Mouse (Mus musculus): ENCODE results near the gene Echdc1. TPM values are rescaled to one million over a fixed set of nuclear protein-coding genes. Genes with fewer than 3 reads are reported as not detected.
A peak's percentile ranks its signal among the peaks of the same experiment; 100 is the strongest.

The Echdc1 gene
- polyA plus RNA-seq (2014; fragmentation: Nextera tagmentation; extraction: Ambion mirVana) = 31.1 and 36.9 TPM in 2 replicates

DNA sequence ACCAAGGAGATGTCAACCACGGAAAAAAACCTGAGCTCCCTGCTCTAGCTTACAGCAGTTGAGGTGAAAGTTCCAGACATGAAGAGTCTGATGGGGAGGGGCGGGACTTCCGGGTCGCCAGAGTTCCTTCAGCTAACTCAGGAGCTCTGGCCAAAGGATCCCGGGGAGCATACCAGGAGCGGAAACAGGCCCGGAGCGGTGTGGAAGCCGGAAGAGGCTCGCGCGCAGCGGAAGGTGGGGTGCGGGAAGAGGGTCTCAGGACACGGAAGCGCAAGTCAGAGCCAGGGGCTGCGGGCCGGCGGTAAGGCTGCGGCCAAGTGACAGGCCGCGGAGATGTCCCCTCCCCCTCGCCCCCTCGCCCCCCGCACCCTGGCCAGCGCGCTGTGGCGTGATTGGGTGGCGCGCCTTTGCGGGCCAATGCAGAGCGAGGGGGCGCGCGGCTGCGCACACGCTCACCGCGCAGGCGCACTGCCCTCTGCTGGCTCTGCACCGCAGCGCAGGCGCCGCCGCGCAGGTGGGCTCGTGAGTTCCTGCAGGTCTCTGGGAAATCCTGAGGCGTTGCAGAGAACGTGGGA is at the start of gene Echdc1:
TSS of gene Echdc1 (plus strand) at position 103 of the 575 bp plus-strand sequence.
- Histone ChIP-seq H3K27me3 (ENCODE audit: control insufficient read depth, insufficient read depth, low read length) (no peaks in the 10 kb centered on the region), H3K27ac (peak within 1 kb of the TSS; percentile 82), H3K4me2 (replicated peaks) (peak within 1 kb of the TSS; percentile 68), H3K4me3 (replicated peaks; ENCODE audit: low read length) (peak within 1 kb of the TSS; percentile 60), H3K9ac (peak within 1 kb of the TSS; percentile 69), H3K36me3 (replicated peaks; ENCODE audit: control insufficient read depth, insufficient read depth) (no peaks in the 10 kb centered on the region), H3K4me1 (replicated peaks; ENCODE audit: control insufficient read depth, insufficient read depth, low read length) (0 out of 2 replicates have a peak, but pooled peaks cover 6% of the 10 kb centered on the region), H3K9me3 (ENCODE audit: control insufficient read depth, low read length) (no peaks in the 10 kb centered on the region)
- under 1% methylated on average over 43 of the region's 49 CpGs for WGBS
- peak; percentile 100 for ATAC-seq (ENCODE audit: low FRiP score)
- DNase-seq (ENCODE audit: low spot score) = peak; percentile 95

GRCm38 (mm10) chr10:29281736-29282135 is 31.2 kb upstream of the Echdc1 start:
- Histone ChIP-seq H3K4me2 (replicated peaks) (no peak overlapping the region), H3K4me1 (replicated peaks; ENCODE audit: control insufficient read depth, insufficient read depth, low read length) (no peaks in the 10 kb centered on the region), H3K27me3 (ENCODE audit: control insufficient read depth, insufficient read depth, low read length) (no peaks in the 10 kb centered on the region), H3K9me3 (ENCODE audit: control insufficient read depth, low read length) (no peaks in the 10 kb centered on the region), H3K36me3 (replicated peaks; ENCODE audit: control insufficient read depth, insufficient read depth) (no peaks in the 10 kb centered on the region), H3K27ac (no peak overlapping the region), H3K4me3 (replicated peaks; ENCODE audit: low read length) (no peak overlapping the region), H3K9ac (no peak overlapping the region)
- ATAC-seq (ENCODE audit: low FRiP score) (no peak), DNase-seq (ENCODE audit: low spot score) (no peak)
- WGBS = 81% methylated on average over 1 of the region's 1 CpGs

DNA sequence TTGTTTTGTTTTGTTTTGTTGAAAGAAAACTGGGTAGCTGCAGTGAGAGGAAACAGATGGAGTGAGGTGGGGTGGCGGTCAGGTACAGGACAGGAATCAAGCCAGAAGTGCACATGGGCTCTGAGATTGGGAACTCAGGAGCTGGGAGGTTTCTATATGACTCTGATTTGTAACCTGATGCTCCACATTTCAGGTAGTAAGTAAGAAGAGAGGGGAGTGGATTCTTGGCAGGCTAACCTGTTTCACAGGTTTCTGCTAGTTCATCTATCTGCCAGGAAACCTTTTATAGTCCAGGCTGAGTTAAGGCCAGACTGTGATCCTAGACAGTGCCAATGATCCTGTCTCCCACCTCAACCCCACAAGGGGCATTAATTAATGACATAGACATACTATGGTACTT is 27.2 kb upstream of the Echdc1 start:
- WGBS = 100% methylated on average over 1 of the region's 1 CpGs
- H3K9ac ChIP-seq = no peak overlapping the region
- no peak overlapping the region for H3K4me3 ChIP-seq (replicated peaks; ENCODE audit: low read length)

DNA sequence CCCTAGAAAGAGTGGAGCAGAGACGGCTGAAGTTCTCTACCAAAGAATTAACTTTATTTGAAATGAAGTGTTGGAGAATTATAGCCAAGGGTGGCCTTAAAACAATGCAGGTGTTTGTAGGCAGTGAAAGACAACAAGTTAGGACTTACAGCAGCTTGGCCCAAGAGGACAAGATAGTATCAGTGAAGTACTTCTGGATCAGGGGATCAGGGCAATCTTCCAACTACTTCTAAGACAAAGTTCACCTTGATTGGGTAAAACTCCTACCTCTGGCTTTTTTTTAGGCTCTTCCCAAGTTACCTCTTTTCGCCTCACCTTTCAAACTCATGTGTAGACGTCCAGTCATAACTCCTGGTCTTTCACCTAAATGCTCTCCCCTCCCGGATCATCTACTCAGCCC is 10.7 kb upstream of the Echdc1 start:
- H3K27ac ChIP-seq = no peak overlapping the region
- no peaks in the 10 kb centered on the region for H3K36me3 ChIP-seq (replicated peaks; ENCODE audit: control insufficient read depth, insufficient read depth)
- no peak for DNase-seq (ENCODE audit: low spot score)
- no peak overlapping the region for H3K4me3 ChIP-seq (replicated peaks; ENCODE audit: low read length)
- H3K4me1 ChIP-seq (replicated peaks; ENCODE audit: control insufficient read depth, insufficient read depth, low read length) = no peaks in the 10 kb centered on the region
- no peak for ATAC-seq (ENCODE audit: low FRiP score)
- no peaks in the 10 kb centered on the region for H3K9me3 ChIP-seq (ENCODE audit: control insufficient read depth, low read length)
- WGBS = 96% methylated on average over 4 of the region's 4 CpGs
- no peak overlapping the region for H3K4me2 ChIP-seq (replicated peaks)
- no peaks in the 10 kb centered on the region for H3K27me3 ChIP-seq (ENCODE audit: control insufficient read depth, insufficient read depth, low read length)
- H3K9ac ChIP-seq = no peak overlapping the region

More for the DNA sequence above, 27.2 kb upstream of the Echdc1 start:
- DNase-seq (ENCODE audit: low spot score) (no peak), ATAC-seq (ENCODE audit: low FRiP score) (no peak)
- Histone ChIP-seq H3K27me3 (ENCODE audit: control insufficient read depth, insufficient read depth, low read length) (no peaks in the 10 kb centered on the region), H3K27ac (no peak overlapping the region), H3K36me3 (replicated peaks; ENCODE audit: control insufficient read depth, insufficient read depth) (no peaks in the 10 kb centered on the region), H3K4me1 (replicated peaks; ENCODE audit: control insufficient read depth, insufficient read depth, low read length) (no peaks in the 10 kb centered on the region), H3K9me3 (ENCODE audit: control insufficient read depth, low read length) (no peaks in the 10 kb centered on the region), H3K4me2 (replicated peaks) (no peak overlapping the region)

DNA sequence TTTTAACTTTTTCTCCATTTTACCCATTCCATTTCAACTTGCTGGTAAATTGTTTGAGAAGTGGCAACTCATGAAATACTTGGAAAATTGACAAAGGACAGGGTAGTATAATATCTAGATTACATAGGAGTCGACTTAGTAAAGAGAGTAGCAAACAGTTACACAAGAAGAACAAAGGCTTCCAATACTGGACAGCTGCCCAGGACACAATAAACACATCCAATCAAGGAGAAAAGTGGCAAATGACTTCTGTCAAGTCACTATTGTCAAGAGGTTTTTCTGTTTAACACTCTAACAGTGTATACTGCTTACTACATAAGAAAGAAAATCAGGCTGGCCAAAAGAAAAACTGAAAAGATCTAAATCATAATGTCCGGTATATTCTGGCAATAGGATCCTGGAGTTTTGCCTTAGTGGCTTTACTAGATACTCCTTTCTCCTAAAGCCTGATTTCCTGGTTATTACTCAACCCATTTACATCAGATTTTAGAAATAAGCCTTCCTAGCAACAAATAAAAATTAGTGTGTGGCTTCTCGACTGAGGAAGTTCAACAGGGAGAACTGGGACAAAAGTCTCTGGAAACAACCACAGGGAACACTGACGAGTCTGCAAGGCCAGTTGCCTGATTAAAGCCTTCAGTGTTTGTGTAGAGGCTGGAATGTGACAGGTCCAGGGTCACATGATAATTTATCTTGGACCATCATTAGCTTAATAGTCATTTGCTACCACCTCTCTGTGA is 1.3 kb upstream of the Echdc1 start:
- 0 out of 2 replicates have a peak overlapping the region, but pooled peaks have one; percentile 69 for H3K9ac ChIP-seq

DNA sequence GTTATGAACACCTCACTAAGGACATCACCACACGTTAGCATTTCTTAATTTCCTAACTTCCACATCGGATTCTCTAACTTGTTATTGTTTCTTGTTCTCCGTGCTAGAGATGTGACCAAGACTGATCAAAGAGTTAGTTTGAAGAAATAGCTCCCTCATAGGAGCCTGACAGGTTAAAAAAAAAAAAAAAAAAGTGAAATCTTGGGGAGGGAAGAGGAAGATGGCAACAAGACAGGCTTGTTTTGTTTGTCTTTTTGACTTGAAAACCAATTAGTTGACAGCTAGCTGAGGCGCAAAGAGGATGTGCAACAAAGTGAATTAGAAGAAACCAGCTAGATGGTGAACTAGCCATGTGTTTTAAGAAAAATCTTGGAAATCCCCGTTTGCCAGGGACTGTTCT is 939 bp downstream of the Echdc1 start:
- Histone ChIP-seq H3K36me3 (replicated peaks; ENCODE audit: control insufficient read depth, insufficient read depth) (no peaks in the 10 kb centered on the region), H3K9ac (peak overlapping the region; percentile 69), H3K27me3 (ENCODE audit: control insufficient read depth, insufficient read depth, low read length) (no peaks in the 10 kb centered on the region)

More for the DNA sequence above, 1.3 kb upstream of the Echdc1 start:
- DNase-seq (ENCODE audit: low spot score) = no peak
- Histone ChIP-seq H3K9me3 (ENCODE audit: control insufficient read depth, low read length) (no peaks in the 10 kb centered on the region), H3K27ac (no peak overlapping the region), H3K4me3 (replicated peaks; ENCODE audit: low read length) (no peak overlapping the region), H3K4me2 (replicated peaks) (peak overlapping the region; percentile 68; the same call in 1 of the 2 replicates), H3K36me3 (replicated peaks; ENCODE audit: control insufficient read depth, insufficient read depth) (no peaks in the 10 kb centered on the region), H3K4me1 (replicated peaks; ENCODE audit: control insufficient read depth, insufficient read depth, low read length) (0 out of 2 replicates have a peak, but pooled peaks cover 6% of the 10 kb centered on the region), H3K27me3 (ENCODE audit: control insufficient read depth, insufficient read depth, low read length) (no peaks in the 10 kb centered on the region)
- WGBS = 77% methylated on average over 4 of the region's 4 CpGs
- no peak for ATAC-seq (ENCODE audit: low FRiP score)

DNA sequence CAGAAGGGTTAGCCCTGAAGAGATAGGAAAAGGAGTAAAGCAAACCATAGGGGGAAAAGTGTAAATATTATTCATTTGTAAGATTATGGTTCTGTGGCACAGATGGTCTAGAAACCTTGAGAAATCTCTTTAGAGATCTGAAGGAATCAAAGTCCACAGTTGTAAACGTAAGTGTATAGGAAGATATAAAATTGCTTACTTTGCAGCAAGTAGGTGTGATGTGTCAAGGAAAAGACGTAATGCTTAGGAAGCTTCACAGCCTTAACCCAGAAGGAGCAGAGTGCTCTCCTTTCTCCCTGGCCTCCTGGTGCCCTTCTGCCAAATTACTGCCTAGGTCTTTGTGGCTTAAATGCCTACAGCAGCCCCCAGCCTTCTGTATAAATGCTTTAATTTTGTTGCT is 11.9 kb downstream of the Echdc1 start:
- H3K9ac ChIP-seq = no peak overlapping the region
- H3K36me3 ChIP-seq (replicated peaks; ENCODE audit: control insufficient read depth, insufficient read depth) = no peaks in the 10 kb centered on the region
- no peaks in the 10 kb centered on the region for H3K9me3 ChIP-seq (ENCODE audit: control insufficient read depth, low read length)
- DNase-seq (ENCODE audit: low spot score) (no peak), ATAC-seq (ENCODE audit: low FRiP score) (no peak)
- H3K4me3 ChIP-seq (replicated peaks; ENCODE audit: low read length) = no peak overlapping the region
- 95% methylated on average over 2 of the region's 2 CpGs for WGBS
- H3K27me3 ChIP-seq (ENCODE audit: control insufficient read depth, insufficient read depth, low read length) = no peaks in the 10 kb centered on the region
- no peak overlapping the region for H3K27ac ChIP-seq
- H3K4me2 ChIP-seq (replicated peaks) = no peak overlapping the region
- no peaks in the 10 kb centered on the region for H3K4me1 ChIP-seq (replicated peaks; ENCODE audit: control insufficient read depth, insufficient read depth, low read length)

More for the DNA sequence above, 939 bp downstream of the Echdc1 start:
- 41% methylated on average over 5 of the region's 5 CpGs for WGBS
- no peaks in the 10 kb centered on the region for H3K9me3 ChIP-seq (ENCODE audit: control insufficient read depth, low read length)
- no peak for DNase-seq (ENCODE audit: low spot score)
- H3K4me3 ChIP-seq (replicated peaks; ENCODE audit: low read length) = peak overlapping the region; percentile 60
- H3K27ac ChIP-seq = no peak overlapping the region
- 0 out of 2 replicates have a peak, but pooled peaks cover 6% of the 10 kb centered on the region for H3K4me1 ChIP-seq (replicated peaks; ENCODE audit: control insufficient read depth, insufficient read depth, low read length)
- ATAC-seq (ENCODE audit: low FRiP score) = no peak
- H3K4me2 ChIP-seq (replicated peaks) = peak overlapping the region; percentile 68

- H3K4me1 ChIP-seq (replicated peaks; ENCODE audit: control insufficient read depth, insufficient read depth, low read length) = no peaks in the 10 kb centered on the region
- no peaks in the 10 kb centered on the region for H3K36me3 ChIP-seq (replicated peaks; ENCODE audit: control insufficient read depth, insufficient read depth)
- no peaks in the 10 kb centered on the region for H3K27me3 ChIP-seq (ENCODE audit: control insufficient read depth, insufficient read depth, low read length)
- no peaks in the 10 kb centered on the region for H3K9me3 ChIP-seq (ENCODE audit: control insufficient read depth, low read length)
- ATAC-seq (ENCODE audit: low FRiP score) (no peak), DNase-seq (ENCODE audit: low spot score) (no peak)
- 80% methylated on average over 4 of the region's 4 CpGs for WGBS
- H3K9ac ChIP-seq = no peak overlapping the region
- no peak overlapping the region for H3K4me2 ChIP-seq (replicated peaks)
- no peak overlapping the region for H3K27ac ChIP-seq
- H3K4me3 ChIP-seq (replicated peaks; ENCODE audit: low read length) = no peak overlapping the region
Observed at GRCm38 (mm10) chr10:29333836-29334235, 20.9 kb downstream of the Echdc1 start.

DNA sequence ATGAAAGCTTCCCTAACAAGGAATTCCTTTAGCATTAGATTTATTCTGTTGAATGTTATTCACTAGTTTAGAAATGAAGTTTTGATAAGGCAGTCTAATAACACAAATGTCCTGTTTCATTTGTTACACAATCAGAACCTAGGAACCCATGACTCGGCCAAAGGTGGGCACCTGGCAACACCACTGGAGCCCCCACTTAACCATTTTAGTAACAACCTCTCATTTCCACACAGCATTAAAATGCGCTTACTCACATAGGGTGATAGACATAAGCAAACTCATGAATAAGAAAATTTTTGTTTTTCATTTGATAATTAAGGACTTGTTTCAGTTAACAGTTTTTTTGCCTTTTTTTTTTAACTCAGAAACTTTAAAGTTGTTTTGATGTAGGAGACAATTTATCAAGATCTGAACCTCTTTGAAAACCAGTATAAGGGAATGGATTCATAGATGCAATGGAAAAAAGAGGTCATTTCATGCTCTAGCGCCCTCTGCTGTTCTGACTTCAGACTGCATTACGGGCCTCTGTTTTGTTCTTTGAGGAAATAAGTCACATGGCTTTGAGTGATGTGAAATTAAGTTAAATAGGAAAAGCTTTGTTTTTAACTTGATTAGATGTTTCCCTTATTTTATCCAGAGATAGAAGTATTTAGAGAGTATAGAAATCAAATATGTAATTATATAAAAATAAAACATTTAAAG is 25.5 kb downstream of the Echdc1 start:
- Histone ChIP-seq H3K27me3 (ENCODE audit: control insufficient read depth, insufficient read depth, low read length) (no peaks in the 10 kb centered on the region), H3K4me1 (replicated peaks; ENCODE audit: control insufficient read depth, insufficient read depth, low read length) (no peaks in the 10 kb centered on the region), H3K9ac (no peak overlapping the region), H3K4me3 (replicated peaks; ENCODE audit: low read length) (no peak overlapping the region), H3K36me3 (replicated peaks; ENCODE audit: control insufficient read depth, insufficient read depth) (peaks cover 6% of the 10 kb centered on the region), H3K4me2 (replicated peaks) (no peak overlapping the region), H3K9me3 (ENCODE audit: control insufficient read depth, low read length) (no peaks in the 10 kb centered on the region), H3K27ac (no peak overlapping the region)
- ATAC-seq (ENCODE audit: low FRiP score) (no peak), DNase-seq (ENCODE audit: low spot score) (peak; percentile 89)
- 49% methylated on average over 4 of the region's 4 CpGs for WGBS

Data from hindbrain, embryonic 14.5 days (tissue).